Mouse (Mus musculus): ENCODE measurements around the gene Gm17374. TPM values are rescaled to one million over a fixed set of nuclear protein-coding genes. Genes with fewer than 3 reads are reported as not detected.
"Not testable (repeated sequence)": the region's sequence is repeated elsewhere in the genome, so short reads cannot be mapped to it uniquely, and the experiment has no call there.

Gene Gm17374
- polyA plus RNA-seq, 1 experiment from 2014 or later = not detected

DNA sequence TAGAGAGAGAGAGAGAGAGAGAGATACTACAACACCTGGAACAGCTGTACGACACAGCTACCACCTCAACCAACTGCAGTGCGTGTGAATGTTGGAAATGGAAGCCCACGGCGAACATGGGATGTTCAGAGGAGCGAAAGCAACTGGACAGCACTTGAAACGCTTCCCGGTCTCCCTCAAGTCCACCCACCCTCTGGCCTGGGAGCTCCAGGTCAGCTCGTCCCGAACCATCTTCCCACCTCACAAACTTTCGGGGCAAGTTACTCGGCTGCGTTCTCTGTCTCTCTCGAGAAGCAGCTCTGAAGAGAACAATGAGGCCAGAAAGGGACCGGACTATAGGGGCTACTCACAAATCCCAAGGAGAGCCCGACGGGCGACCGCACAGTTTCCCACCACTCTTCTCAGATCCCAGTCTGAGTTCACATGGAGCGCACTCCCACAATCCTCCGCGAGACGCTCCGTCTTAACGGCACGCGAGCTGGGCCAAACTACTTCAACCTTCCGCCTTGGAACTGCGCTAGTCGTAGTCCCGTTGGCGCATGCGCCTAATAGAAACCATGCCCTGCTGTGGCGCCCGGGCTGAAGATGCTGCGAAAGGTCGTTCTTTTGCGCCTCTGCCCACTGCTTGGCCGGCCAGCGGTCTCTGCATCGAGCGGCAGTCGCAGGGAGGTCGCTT is 18.4 kb downstream of the Gm17374 start, which contains the start of the genes Esf1 and Ndufaf5:
TSS of gene Esf1 (minus strand) at position 438 of the 676 bp plus-strand sequence.
TSS of gene Ndufaf5 (plus strand) at position 523 of the 676 bp plus-strand sequence.
- peak; percentile 99 for ATAC-seq (ENCODE audit: low read depth)
- Histone ChIP-seq H3K27ac (replicated peaks; ENCODE audit: low read depth, low read length) (peak within 1 kb of the TSS; percentile 75), H3K36me3 (ENCODE audit: control insufficient read depth, insufficient read depth, low read length) (peaks cover 24% of the 10 kb centered on the region), H3K4me1 (ENCODE audit: control insufficient read depth, insufficient read depth, low read length) (peaks cover 4% of the 10 kb centered on the region; the same call in 1 of the 2 replicates), H3K4me3 (ENCODE audit: low read depth, low read length) (peak within 1 kb of the TSS; percentile 76), H3K27me3 (replicated peaks; ENCODE audit: control insufficient read depth, insufficient read depth, low read length) (no peaks in the 10 kb centered on the region), H3K4me2 (ENCODE audit: low read depth, low read length) (peak within 1 kb of the TSS; percentile 69), H3K9me3 (ENCODE audit: control insufficient read depth, low read length) (no peaks in the 10 kb centered on the region), H3K9ac (ENCODE audit: low read depth, low read length) (peak within 1 kb of the TSS; percentile 82)
- WGBS = under 1% methylated on average over 43 of the region's 43 CpGs
- peak; percentile 99 for DNase-seq (ENCODE audit: low spot score)

DNA sequence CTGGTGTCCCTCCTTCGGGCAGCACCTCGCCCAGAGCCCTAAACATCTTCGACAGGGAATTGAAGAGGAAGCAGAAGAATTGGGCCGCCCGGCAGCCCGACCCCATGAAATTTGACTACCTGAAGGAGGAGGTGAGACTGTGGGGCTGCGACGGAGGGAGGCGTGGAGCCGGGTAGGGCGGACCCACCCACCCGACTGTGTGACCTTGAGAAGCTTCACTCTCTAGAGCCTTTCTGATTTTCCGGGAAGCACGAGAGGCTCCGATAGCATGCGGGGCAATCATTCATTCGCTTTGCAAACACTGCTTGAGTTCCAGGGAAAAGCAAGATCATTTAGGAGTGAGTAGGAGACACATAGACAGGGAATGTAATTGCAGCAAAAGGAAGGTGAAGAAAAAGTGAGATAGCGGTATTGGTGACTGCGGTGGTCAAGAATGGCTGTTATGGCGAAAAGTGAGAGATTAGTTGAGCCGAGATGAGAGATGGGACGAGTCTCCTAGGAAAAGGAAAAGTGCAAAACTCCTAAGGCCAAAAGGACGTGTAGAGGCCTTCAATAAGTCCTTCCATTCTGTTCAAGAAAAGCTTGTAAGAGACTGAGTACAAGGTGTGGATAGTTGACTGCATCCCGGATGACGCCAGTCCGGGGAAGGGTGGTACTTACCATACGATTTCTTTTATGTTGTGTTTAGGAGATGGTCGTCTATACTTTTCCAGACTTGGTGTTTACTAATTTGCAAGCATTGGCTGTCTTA is 19.1 kb downstream of the Gm17374 start:
- H3K4me3 ChIP-seq (ENCODE audit: low read depth, low read length) = peak overlapping the region; percentile 76
- peak overlapping the region; percentile 75 for H3K27ac ChIP-seq (replicated peaks; ENCODE audit: low read depth, low read length)
- H3K27me3 ChIP-seq (replicated peaks; ENCODE audit: control insufficient read depth, insufficient read depth, low read length) = no peaks in the 10 kb centered on the region
- ATAC-seq (ENCODE audit: low read depth) = peak; percentile 92
- DNase-seq (ENCODE audit: low spot score) = peak; percentile 66
- H3K4me2 ChIP-seq (ENCODE audit: low read depth, low read length) = peak overlapping the region; percentile 69
- no peaks in the 10 kb centered on the region for H3K9me3 ChIP-seq (ENCODE audit: control insufficient read depth, low read length)
- peaks cover 4% of the 10 kb centered on the region; the same call in 1 of the 2 replicates for H3K4me1 ChIP-seq (ENCODE audit: control insufficient read depth, insufficient read depth, low read length)
- H3K9ac ChIP-seq (ENCODE audit: low read depth, low read length) = peak overlapping the region; percentile 82
- whole genome bisulfite sequencing = 8% methylated on average over 28 of the region's 28 CpGs
- H3K36me3 ChIP-seq (ENCODE audit: control insufficient read depth, insufficient read depth, low read length) = peaks cover 22% of the 10 kb centered on the region

DNA sequence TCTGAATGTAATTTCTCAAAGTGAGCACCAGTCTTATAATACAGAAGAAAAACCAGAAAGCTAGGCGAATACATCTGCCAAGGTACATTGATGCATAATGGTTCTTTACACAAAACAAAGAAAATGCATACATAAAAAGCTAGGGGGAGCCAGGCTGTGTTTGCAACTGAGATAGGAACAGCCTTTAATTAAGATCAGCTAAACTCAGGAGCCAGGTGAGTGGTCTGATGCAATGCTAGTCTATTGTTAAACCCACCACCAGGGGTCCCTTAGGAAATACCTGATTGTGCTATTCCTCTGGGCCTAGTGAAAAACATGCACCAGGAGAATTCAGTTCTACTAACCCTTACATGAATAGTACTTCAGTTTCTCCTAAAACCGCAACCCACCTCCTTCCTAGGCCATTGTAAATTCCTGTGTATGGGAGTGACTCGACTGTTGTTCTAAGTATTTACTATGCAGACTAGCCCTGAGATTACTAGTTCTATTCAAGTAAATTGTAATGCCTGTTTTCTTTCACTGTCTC is 33.9 kb downstream of the Gm17374 start:
- not testable (repeated sequence) for H3K4me3 ChIP-seq (ENCODE audit: low read depth, low read length); ATAC-seq (ENCODE audit: low read depth); H3K4me2 ChIP-seq (ENCODE audit: low read depth, low read length); H3K4me1 ChIP-seq (ENCODE audit: control insufficient read depth, insufficient read depth, low read length); H3K9me3 ChIP-seq (ENCODE audit: control insufficient read depth, low read length); H3K27ac ChIP-seq (replicated peaks; ENCODE audit: low read depth, low read length); H3K9ac ChIP-seq (ENCODE audit: low read depth, low read length); DNase-seq (ENCODE audit: low spot score); H3K27me3 ChIP-seq (replicated peaks; ENCODE audit: control insufficient read depth, insufficient read depth, low read length)
- 90% methylated on average over 3 of the region's 3 CpGs for WGBS
- H3K36me3 ChIP-seq (ENCODE audit: control insufficient read depth, insufficient read depth, low read length) = peaks cover 53% of the 10 kb centered on the region

DNA sequence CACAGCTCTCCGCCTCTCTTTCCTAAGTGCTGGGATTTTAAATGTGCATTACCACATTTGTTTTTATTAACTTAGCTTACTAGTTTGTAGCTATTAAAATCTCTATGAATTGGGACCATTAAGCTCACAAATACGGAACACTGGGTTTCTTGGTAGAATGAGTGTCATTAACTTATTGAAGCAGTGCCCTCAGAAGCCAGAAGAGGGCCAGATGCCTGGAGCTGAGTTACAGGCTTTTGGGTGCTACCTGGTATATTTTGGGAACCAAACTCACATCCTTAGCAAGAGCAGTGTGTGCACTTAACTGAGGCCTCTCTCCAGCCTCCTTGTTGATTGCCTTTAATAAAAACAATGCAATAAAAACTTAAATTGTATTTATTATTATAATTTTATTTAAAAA is 48.9 kb downstream of the Gm17374 start:
- no peak for ATAC-seq (ENCODE audit: low read depth)

DNA sequence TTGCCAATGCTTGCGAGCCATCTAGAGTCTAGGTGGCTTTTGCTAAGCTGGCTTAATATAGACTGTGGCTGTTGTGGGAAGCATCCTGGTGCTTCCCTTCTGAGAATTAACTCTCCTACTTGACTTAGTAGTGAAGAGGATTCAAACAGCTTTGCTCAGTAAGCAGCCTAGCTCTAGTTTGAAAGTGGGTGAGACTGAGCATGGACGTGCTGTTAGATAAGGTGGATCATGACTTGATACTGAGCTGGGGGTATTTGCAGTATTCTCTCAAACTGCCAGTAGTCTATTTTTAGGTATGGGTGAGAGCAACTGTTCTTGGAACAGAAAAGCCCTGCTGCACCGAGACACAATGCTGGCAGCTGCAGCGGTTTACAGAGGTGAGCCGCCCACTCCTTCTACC is 50.7 kb downstream of the Gm17374 start:
- Histone ChIP-seq H3K4me3 (ENCODE audit: low read depth, low read length) (no peak overlapping the region), H3K27ac (replicated peaks; ENCODE audit: low read depth, low read length) (no peak overlapping the region), H3K4me1 (ENCODE audit: control insufficient read depth, insufficient read depth, low read length) (no peaks in the 10 kb centered on the region), H3K27me3 (replicated peaks; ENCODE audit: control insufficient read depth, insufficient read depth, low read length) (no peaks in the 10 kb centered on the region), H3K9ac (ENCODE audit: low read depth, low read length) (no peak overlapping the region), H3K9me3 (ENCODE audit: control insufficient read depth, low read length) (no peaks in the 10 kb centered on the region), H3K36me3 (ENCODE audit: control insufficient read depth, insufficient read depth, low read length) (peaks cover 39% of the 10 kb centered on the region), H3K4me2 (ENCODE audit: low read depth, low read length) (no peak overlapping the region)
- ATAC-seq (ENCODE audit: low read depth) = no peak
- DNase-seq (ENCODE audit: low spot score) = no peak
- 90% methylated on average over 5 of the region's 5 CpGs for WGBS

More for the DNA sequence above, 48.9 kb downstream of the Gm17374 start:
- peaks cover 43% of the 10 kb centered on the region for H3K36me3 ChIP-seq (ENCODE audit: control insufficient read depth, insufficient read depth, low read length)
- no peak overlapping the region for H3K9ac ChIP-seq (ENCODE audit: low read depth, low read length)
- no peak overlapping the region for H3K4me3 ChIP-seq (ENCODE audit: low read depth, low read length)
- H3K4me2 ChIP-seq (ENCODE audit: low read depth, low read length) = no peak overlapping the region
- 83% methylated on average over 2 of the region's 2 CpGs for WGBS
- H3K27ac ChIP-seq (replicated peaks; ENCODE audit: low read depth, low read length) = no peak overlapping the region
- H3K4me1 ChIP-seq (ENCODE audit: control insufficient read depth, insufficient read depth, low read length) = no peaks in the 10 kb centered on the region
- no peaks in the 10 kb centered on the region for H3K27me3 ChIP-seq (replicated peaks; ENCODE audit: control insufficient read depth, insufficient read depth, low read length)
- no peaks in the 10 kb centered on the region for H3K9me3 ChIP-seq (ENCODE audit: control insufficient read depth, low read length)
- DNase-seq (ENCODE audit: low spot score) = no peak

Other genes starting within 250 kb of the Gm17374 start
- 19.9 and 24.4 TPM in 2 replicates for gene Tasp1, start 85.2 kb upstream of the Gm17374 start, polyA plus RNA-seq (2014; fragmentation: Nextera tagmentation; extraction: Ambion mirVana)
- 17.8 and 20.8 TPM in 2 replicates for gene Esf1, start 18.5 kb downstream of the Gm17374 start, polyA plus RNA-seq (2014; fragmentation: Nextera tagmentation; extraction: Ambion mirVana)
- gene Ndufaf5, start 18.6 kb downstream of the Gm17374 start, polyA plus RNA-seq (2014; fragmentation: Nextera tagmentation; extraction: Ambion mirVana) = 22.5 and 26.9 TPM in 2 replicates
- gene Sel1l2, start 237.7 kb downstream of the Gm17374 start, polyA plus RNA-seq (2014; fragmentation: Nextera tagmentation; extraction: Ambion mirVana) = not detected in 2 replicates
- gene Macrod2, start 243.3 kb downstream of the Gm17374 start, polyA plus RNA-seq (2014; fragmentation: Nextera tagmentation; extraction: Ambion mirVana) = 25.6 and 29.2 TPM in 2 replicates

All from embryonic facial prominence, embryonic 14.5 days (tissue).